Mouse (Mus musculus) liver, embryonic 18 days (tissue): ENCODE data around the gene Gatm. TPM values are rescaled to one million over a fixed set of nuclear protein-coding genes. Genes with fewer than 3 reads are reported as not detected.

Experiments
- polyA plus RNA-seq: library from polyadenylated mRNA; depleted of rRNA; stranded (reverse); fragments of >200 nt; gene quantifications from 2 replicates; pipeline ENCODE4 v1.2.3, GENCODE M21; 2012; rRNA removed

The Gatm gene
- polyA plus RNA-seq, result 16.0 and 18.6 TPM in 2 replicates

GRCm38 (mm10) chr2:122610746-122611653 is at the start of gene Gatm:
Gatm (minus strand) TSS chr2:122611303.

GRCm38 (mm10) chr2:122636686-122637085 is 25.6 kb upstream of the Gatm start, which contains the start of gene AA467197:
AA467197 (plus strand) TSS chr2:122636986.

Other genes with a start within 250 kb of the Gatm start
- 6.4 and 7.1 TPM in 2 replicates for gene Shf, start 242.1 kb downstream of the Gatm start, polyA plus RNA-seq
- 1.8 and 2.2 TPM in 2 replicates for gene Slc28a2, start 184.8 kb downstream of the Gatm start, polyA plus RNA-seq
- 0.01 and 0.03 TPM in 2 replicates for gene Gm14085, start 126.4 kb downstream of the Gatm start, polyA plus RNA-seq
- gene AA467197, start 25.7 kb upstream of the Gatm start, polyA plus RNA-seq, result 6.6 and 7.8 TPM in 2 replicates
- gene Slc30a4, start 91.4 kb upstream of the Gatm start, polyA plus RNA-seq, result 1.7 and 1.9 TPM in 2 replicates
- 9.4 and 10.2 TPM in 2 replicates for gene Bloc1s6, start 127.2 kb upstream of the Gatm start, polyA plus RNA-seq
- gene Sqor, start 153.9 kb upstream of the Gatm start, polyA plus RNA-seq, result 8.9 and 9.9 TPM in 2 replicates